Mouse (Mus musculus) midbrain, embryonic 16.5 days (tissue): ENCODE measurements around the gene Rasd2. TPM values are rescaled to one million over a fixed set of nuclear protein-coding genes. Genes with fewer than 3 reads are reported as not detected.

Experiments
- ATAC-seq: fragments of 200-750 bp; cut with Nextera tagmentation; 2 replicates; pipeline ENCODE4 v1.8.0; 2017; ENCODE audit warnings: moderate TSS enrichment
- H3K27ac ChIP-seq: fragments of 300-500 bp; sonication (generic); 2 replicates; pipeline ENCODE4 v1.5.1; 2014; ENCODE audit warnings: mild to moderate bottlenecking, low read length, mixed read lengths
- H3K27me3 ChIP-seq: fragments of 300-500 bp; sonication (generic); 2 replicates; pipeline ENCODE4 v1.6.1; 2014; ENCODE audit warnings: low read depth, low read length, mixed read lengths; ENCODE audit not compliant: control insufficient read depth, insufficient read depth
- H3K36me3 ChIP-seq: fragments of 300-500 bp; sonication (generic); 2 replicates; pipeline ENCODE4 v1.6.1; 2014; ENCODE audit warnings: mild to moderate bottlenecking, low read length, moderate library complexity, mixed read lengths; ENCODE audit not compliant: control insufficient read depth, insufficient read depth
- H3K4me1 ChIP-seq: fragments of 300-500 bp; sonication (generic); 2 replicates; pipeline ENCODE4 v1.6.1; 2014; ENCODE audit warnings: mild to moderate bottlenecking, low read length, mixed read lengths; ENCODE audit not compliant: control insufficient read depth, insufficient read depth
- H3K4me2 ChIP-seq: fragments of 300-500 bp; sonication (generic); 2 replicates; pipeline ENCODE4 v1.6.1; 2014; ENCODE audit warnings: mild to moderate bottlenecking, low read length, mixed read lengths
- H3K4me3 ChIP-seq: fragments of 300-500 bp; sonication (generic); 2 replicates; pipeline ENCODE4 v1.5.1; 2014; ENCODE audit warnings: low read depth, mild to moderate bottlenecking, low read length, moderate library complexity, mixed read lengths
- H3K9ac ChIP-seq: fragments of 300-500 bp; sonication (generic); 2 replicates; pipeline ENCODE4 v1.6.1; 2014; ENCODE audit warnings: low read depth, low read length, mixed read lengths
- H3K9me3 ChIP-seq: fragments of 300-500 bp; sonication (generic); replicated peaks from 2 replicates; pipeline ENCODE4 v1.6.1; 2014; ENCODE audit warnings: mild to moderate bottlenecking, low read length, mixed read lengths; ENCODE audit not compliant: control insufficient read depth, poor library complexity, severe bottlenecking
- WGBS: fragments of 180-500 bp; shearing (Covaris S2); extraction: QIAGEN DNeasy Blood & Tissue Kit; methylation state at CpG from one replicate; pipeline ENCODE4 v1.1.7; 2014; 5-methylcytosine and 5-hydroxymethylcytosine counted together
- polyA plus RNA-seq: library from polyadenylated mRNA; unstranded; fragments of >200 nt; fragmentation: Nextera tagmentation; extraction: Ambion mirVana; gene quantifications from 2 replicates; pipeline ENCODE4 v1.2.1, GENCODE M21; 2015

The Rasd2 gene
- polyA plus RNA-seq, 1 experiment from 2014 or later, result 4.7 TPM

- no peak for ATAC-seq
- no peaks in the 10 kb centered on the region; the same call in 1 of the 2 replicates for H3K36me3 ChIP-seq
- no peak overlapping the region for H3K4me3 ChIP-seq
- H3K27me3 ChIP-seq, result peaks cover 36% of the 10 kb centered on the region
- no peak overlapping the region for H3K4me2 ChIP-seq
- no peak overlapping the region for H3K27ac ChIP-seq
- WGBS, result 26% methylated on average over 5 of the region's 5 CpGs
- H3K9ac ChIP-seq, result no peak overlapping the region; the same call in 1 of the 2 replicates
- H3K4me1 ChIP-seq, result peaks cover 5% of the 10 kb centered on the region; the same call in 1 of the 2 replicates
- no peaks in the 10 kb centered on the region for H3K9me3 ChIP-seq
Measured at GRCm38 (mm10) chr8:75215931-75216330, 2.2 kb downstream of the Rasd2 start.

- no peak overlapping the region for H3K4me3 ChIP-seq
- no peaks in the 10 kb centered on the region; the same call in 1 of the 2 replicates for H3K36me3 ChIP-seq
- H3K4me1 ChIP-seq, result peaks cover 5% of the 10 kb centered on the region; the same call in 1 of the 2 replicates
- no peaks in the 10 kb centered on the region for H3K9me3 ChIP-seq
- H3K27ac ChIP-seq, result no peak overlapping the region
- WGBS, result 80% methylated on average over 8 of the region's 8 CpGs
- no peak overlapping the region for H3K4me2 ChIP-seq
- ATAC-seq, result no peak
- peaks cover 36% of the 10 kb centered on the region for H3K27me3 ChIP-seq
- no peak overlapping the region for H3K9ac ChIP-seq
Measured at GRCm38 (mm10) chr8:75216886-75217285, 3.1 kb downstream of the Rasd2 start.

- ATAC-seq, result no peak
- no peak overlapping the region for H3K4me3 ChIP-seq
- no peak overlapping the region for H3K27ac ChIP-seq
- H3K4me2 ChIP-seq, result no peak overlapping the region
- H3K36me3 ChIP-seq, result no peaks in the 10 kb centered on the region; the same call in 1 of the 2 replicates
- 12% methylated on average over 4 of the region's 4 CpGs for WGBS
- peaks cover 32% of the 10 kb centered on the region for H3K27me3 ChIP-seq
- no peak overlapping the region for H3K9ac ChIP-seq
- no peaks in the 10 kb centered on the region for H3K9me3 ChIP-seq
- peaks cover 5% of the 10 kb centered on the region; the same call in 1 of the 2 replicates for H3K4me1 ChIP-seq
Measured at GRCm38 (mm10) chr8:75217969-75218368, 4.2 kb downstream of the Rasd2 start.

- Histone ChIP-seq H3K27me3 (peaks cover 16% of the 10 kb centered on the region), H3K27ac (no peak overlapping the region), H3K4me3 (no peak overlapping the region), H3K4me2 (no peak overlapping the region), H3K36me3 (no peaks in the 10 kb centered on the region; the same call in 1 of the 2 replicates), H3K9me3 (no peaks in the 10 kb centered on the region), H3K9ac (no peak overlapping the region), H3K4me1 (no peaks in the 10 kb centered on the region)
- WGBS, result 55% methylated on average over 5 of the region's 5 CpGs
- ATAC-seq, result peak; percentile 41
Measured at GRCm38 (mm10) chr8:75219877-75220738, 6.4 kb downstream of the Rasd2 start.

- Histone ChIP-seq H3K9me3 (no peaks in the 10 kb centered on the region), H3K4me1 (no peaks in the 10 kb centered on the region), H3K4me3 (no peak overlapping the region), H3K9ac (no peak overlapping the region), H3K27me3 (no peaks in the 10 kb centered on the region), H3K27ac (no peak overlapping the region), H3K4me2 (no peak overlapping the region), H3K36me3 (no peaks in the 10 kb centered on the region; the same call in 1 of the 2 replicates)
- no peak for ATAC-seq
- 84% methylated on average over 5 of the region's 5 CpGs for WGBS
Measured at GRCm38 (mm10) chr8:75222665-75223064, 8.9 kb downstream of the Rasd2 start.

GRCm38 (mm10) chr8:75226773-75227172 lies 13.0 kb downstream of the Rasd2 start:
- Histone ChIP-seq H3K9ac (no peak overlapping the region), H3K4me2 (no peak overlapping the region), H3K9me3 (no peaks in the 10 kb centered on the region), H3K36me3 (no peaks in the 10 kb centered on the region), H3K4me1 (no peaks in the 10 kb centered on the region), H3K27ac (no peak overlapping the region), H3K4me3 (no peak overlapping the region), H3K27me3 (no peaks in the 10 kb centered on the region)
- ATAC-seq, result no peak
- 84% methylated on average over 2 of the region's 2 CpGs for WGBS

- no peaks in the 10 kb centered on the region for H3K4me1 ChIP-seq
- no peak overlapping the region for H3K9ac ChIP-seq
- no peak overlapping the region for H3K4me3 ChIP-seq
- no peaks in the 10 kb centered on the region for H3K36me3 ChIP-seq
- no peaks in the 10 kb centered on the region for H3K9me3 ChIP-seq
- H3K27ac ChIP-seq, result no peak overlapping the region
- 64% methylated on average over 4 of the region's 4 CpGs for WGBS
- ATAC-seq, result no peak
- no peaks in the 10 kb centered on the region for H3K27me3 ChIP-seq
- H3K4me2 ChIP-seq, result no peak overlapping the region
Measured at GRCm38 (mm10) chr8:75233915-75234554, 20.3 kb downstream of the Rasd2 start.

- 93% methylated on average over 15 of the region's 15 CpGs for WGBS
Measured at GRCm38 (mm10) chr8:75247331-75247730, 33.6 kb downstream of the Rasd2 start.

GRCm38 (mm10) chr8:75249186-75249585 lies 35.4 kb downstream of the Rasd2 start:
- WGBS, result 94% methylated on average over 4 of the region's 4 CpGs
- no peak overlapping the region for H3K4me2 ChIP-seq
- H3K9me3 ChIP-seq, result peaks cover 6% of the 10 kb centered on the region; the same call in 1 of the 2 replicates
- ATAC-seq, result no peak
- H3K27ac ChIP-seq, result no peak overlapping the region
- no peaks in the 10 kb centered on the region for H3K27me3 ChIP-seq
- no peaks in the 10 kb centered on the region for H3K4me1 ChIP-seq
- H3K9ac ChIP-seq, result no peak overlapping the region
- H3K4me3 ChIP-seq, result no peak overlapping the region
- no peaks in the 10 kb centered on the region for H3K36me3 ChIP-seq

More at GRCm38 (mm10) chr8:75247331-75247730, 33.6 kb downstream of the Rasd2 start:
- ATAC-seq, result no peak
- Histone ChIP-seq H3K4me2 (no peak overlapping the region), H3K27me3 (no peaks in the 10 kb centered on the region), H3K27ac (no peak overlapping the region), H3K36me3 (no peaks in the 10 kb centered on the region), H3K9me3 (peaks cover 6% of the 10 kb centered on the region; the same call in 1 of the 2 replicates), H3K4me3 (no peak overlapping the region), H3K9ac (no peak overlapping the region), H3K4me1 (no peaks in the 10 kb centered on the region)
